8 mouse cellular contexts compared by ENCODE assay signal in the genomic region with DNA sequence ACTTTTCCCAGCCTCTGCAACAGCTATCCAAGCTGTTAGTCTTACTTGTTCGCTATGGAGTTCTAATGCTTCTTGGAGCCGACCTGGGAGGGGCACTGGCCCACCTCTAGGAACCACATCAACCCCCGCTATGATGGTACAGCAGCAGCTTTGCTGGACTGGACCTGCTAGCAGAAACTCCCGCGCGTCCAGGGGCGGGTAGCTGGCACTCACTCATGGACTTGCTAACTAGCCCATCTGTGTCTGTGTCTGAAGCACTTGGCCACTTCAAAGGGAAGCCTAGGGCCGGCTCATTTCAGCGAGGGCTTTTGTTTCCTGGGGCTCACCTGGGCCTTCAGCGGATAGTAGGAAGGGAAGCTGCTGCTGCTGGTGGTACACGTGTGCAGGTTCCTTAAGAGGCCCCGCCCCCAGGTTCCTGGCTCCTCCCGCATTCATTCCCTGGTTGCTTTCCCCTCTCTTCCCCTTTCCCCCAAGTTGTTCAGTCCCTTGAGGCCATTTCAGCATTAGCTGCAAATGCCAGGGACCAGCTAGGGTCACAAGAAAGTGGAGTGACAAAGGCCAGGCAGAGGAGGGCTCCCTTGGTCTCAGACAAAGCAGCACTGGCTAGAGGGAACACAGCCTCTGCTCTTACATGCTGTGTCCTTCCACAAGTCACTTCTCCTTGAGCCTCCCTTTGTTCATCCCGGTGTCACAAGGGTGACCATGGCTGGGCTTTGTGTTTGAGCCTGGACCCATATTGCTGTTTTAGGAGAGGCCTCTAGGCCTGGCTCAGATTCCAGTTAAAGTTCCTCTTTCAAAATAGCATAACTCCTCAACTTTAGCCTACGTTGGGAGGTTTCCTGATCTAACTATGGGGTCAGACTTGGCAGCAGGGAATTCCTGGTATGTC. TPM values are rescaled to one million over a fixed set of nuclear protein-coding genes. Genes with fewer than 3 reads are reported as not detected.
DNase-seq lines count a peak whose midpoint lies in the region; ATAC-seq and TF ChIP-seq lines count a peak whose summit lies in the region.
"Had no signal": no experiment of that assay in that cellular context is flagged by ENCODE, and none has a peak within 500 bp of the region (broad histone marks: within the 10 kb centered on the region; RNA-seq: fewer than 3 reads in every experiment).

Lgals12 (minus strand) TSS at position 393 of the 889 bp plus-strand sequence.

- H3K27ac ChIP-seq in ES-E14 (ENCODE audit: insufficient read depth, low read depth, low read length, poor library complexity, severe bottlenecking): no peak within 1 kb of the TSS
- peak within 1 kb of the TSS; percentile 80 for H3K27ac ChIP-seq in stomach, embryonic 15.5 days

- H3K27me3 ChIP-seq in stomach, embryonic 15.5 days (replicated peaks): no peaks in the 10 kb centered on the region; the same call in 1 of the 2 replicates

- peak; percentile 48 for ATAC-seq in stomach, embryonic 15.5 days (ENCODE audit: insufficient read depth, low FRiP score, low read depth)

- DNase-seq in ES-E14 (ENCODE audit: low read depth, low spot score): no peak
- DNase-seq in adrenal gland, adult 8-10 months: no peak
- peak; percentile 35 to 48 for DNase-seq in frontal cortex, postnatal 10 days (ENCODE audit: low spot score in 2 of 2)
- DNase-seq in kidney, postnatal 10 days: peak; percentile 41
- DNase-seq in lung, postnatal 4 days: peak; percentile 38 to 44
- DNase-seq in thymus, postnatal 14 days: no peak

- H3K36me3 ChIP-seq in ES-E14 (ENCODE audit: control insufficient read depth, insufficient read depth, low read length, poor library complexity, severe bottlenecking): no peaks in the 10 kb centered on the region
- H3K36me3 ChIP-seq in stomach, embryonic 15.5 days: no peaks in the 10 kb centered on the region

- peak within 1 kb of the TSS; percentile 52 for H3K4me2 ChIP-seq in stomach, embryonic 15.5 days

- WGBS in stomach, embryonic 15.5 days: 8% methylated on average over 15 of the region's 15 CpGs

- peaks cover 0 to 10% of the 10 kb centered on the region in 2 experiments; a peak in 2 of 4 replicates for H3K4me1 ChIP-seq in ES-E14 (ENCODE audit: control insufficient read depth in 2 of 2, insufficient read depth in 2 of 2, low read length in 2 of 2, poor library complexity in 1 of 2)
- peaks cover 5% of the 10 kb centered on the region; the same call in 1 of the 2 replicates for H3K4me1 ChIP-seq in stomach, embryonic 15.5 days

- in situ Hi-C loops in ES-E14 (cut with MboI; ENCODE audit: low sequenced_read_pairs in 2 of 2, unreplicated experiment in 2 of 2): loop anchor here in 1 of 2 experiments (10.0 kb wide), 1 partner anchor 72 kb away; no protein-coding TSS in a partner anchor

- peak within 1 kb of the TSS; percentile 21 to 56; a peak in 3 of 4 replicates for H3K4me3 ChIP-seq in ES-E14 (ENCODE audit: insufficient read depth in 1 of 2, low read depth in 1 of 2, low read length in 2 of 2, poor library complexity in 1 of 2, severe bottlenecking in 1 of 2)
- H3K4me3 ChIP-seq in stomach, embryonic 15.5 days (replicated peaks): peak within 1 kb of the TSS; percentile 31

- H3K9me3 ChIP-seq in ES-E14 (ENCODE audit: control insufficient read depth, insufficient read depth, low read depth, low read length): no peaks in the 10 kb centered on the region
- no peaks in the 10 kb centered on the region for H3K9me3 ChIP-seq in stomach, embryonic 15.5 days

- no peak within 1 kb of the TSS for H3K9ac ChIP-seq in ES-E14 (ENCODE audit: insufficient read depth, low read depth, low read length, poor library complexity, severe bottlenecking)
- H3K9ac ChIP-seq in stomach, embryonic 15.5 days: no peak within 1 kb of the TSS

TF ChIP-seq in ES-E14, 5 proteins besides CTCF, POLR2A, EP300 and RAD21:
- TF ChIP-seq HCFC1 (IDR thresholded peaks at IDR 0.05; ENCODE audit: borderline replicate concordance, insufficient read depth, low read length) (no peak), MAFK (IDR thresholded peaks at IDR 0.05; ENCODE audit: insufficient read depth, low read depth, low read length) (no peak), ZC3H11A (IDR thresholded peaks at IDR 0.05; ENCODE audit: borderline replicate concordance, low read depth, low read length) (no peak), CHD2 (IDR thresholded peaks at IDR 0.05; ENCODE audit: low read depth, low read length) (no peak), ZNF384 (IDR thresholded peaks at IDR 0.05; ENCODE audit: low read depth, low read length) (no peak)

RNA-seq across cellular contexts. Expression of gene Lgals12, which starts in this region (rescaled TPM):
- total RNA-seq in ES-E14 (2012; rRNA removed): 0.45 and 0.53 TPM in 2 replicates
- total RNA-seq in adrenal gland, adult 8-10 months (2022): 10 to 100 TPM; 10.0 to 28.4 (median 13.1) TPM
- polyA plus RNA-seq in stomach, embryonic 15.5 days (2015; fragmentation: Nextera tagmentation; extraction: Ambion mirVana): 2.3 and 3.5 TPM in 2 replicates
- total RNA-seq: liver, adult 2 months had no signal
- polyA plus RNA-seq: liver, adult 2 months had no signal

Comparison
In these comparisons a context has a peak if more than half of its experiments do, and no peak if none do; other contexts are left out.
1. DNase-seq: peak in frontal cortex, postnatal 10 days (2 of 2), kidney, postnatal 10 days (single experiment) and lung, postnatal 4 days (2 of 2); none in ES-E14 (single experiment), adrenal gland, adult 8-10 months (single experiment) and thymus, postnatal 14 days (single experiment).